Mouse (Mus musculus): ENCODE data around the gene Aox2. TPM values are rescaled to one million over a fixed set of nuclear protein-coding genes. Genes with fewer than 3 reads are reported as not detected.

Gene Aox2
- total RNA-seq (2023): under 1 TPM in 1 of 2 experiments, not detected in 1; 0.18 TPM

DNA sequence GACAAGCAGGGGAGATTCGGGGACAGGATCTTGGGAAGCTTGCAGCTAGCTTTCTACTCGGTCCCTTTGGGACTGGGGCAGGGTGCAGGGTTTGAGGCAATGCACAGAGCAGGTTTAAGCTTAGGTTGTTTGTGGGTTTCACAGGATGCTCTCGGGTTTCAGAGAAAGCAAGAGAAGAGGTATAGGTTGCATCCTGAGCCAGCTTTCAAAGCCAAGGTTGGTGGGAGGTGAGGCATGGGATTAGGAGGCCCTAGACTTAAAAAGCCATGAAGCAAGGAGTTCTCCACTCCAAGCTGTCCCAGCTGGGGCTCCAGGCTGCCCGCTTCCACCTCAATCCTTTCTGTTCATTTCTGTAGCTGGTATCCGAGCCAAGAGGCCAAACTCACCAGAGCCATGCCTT lies at the start of gene Aox2:
Gene Aox2 (plus strand): TSS at position 301 of the 400 bp plus-strand sequence.

DNA sequence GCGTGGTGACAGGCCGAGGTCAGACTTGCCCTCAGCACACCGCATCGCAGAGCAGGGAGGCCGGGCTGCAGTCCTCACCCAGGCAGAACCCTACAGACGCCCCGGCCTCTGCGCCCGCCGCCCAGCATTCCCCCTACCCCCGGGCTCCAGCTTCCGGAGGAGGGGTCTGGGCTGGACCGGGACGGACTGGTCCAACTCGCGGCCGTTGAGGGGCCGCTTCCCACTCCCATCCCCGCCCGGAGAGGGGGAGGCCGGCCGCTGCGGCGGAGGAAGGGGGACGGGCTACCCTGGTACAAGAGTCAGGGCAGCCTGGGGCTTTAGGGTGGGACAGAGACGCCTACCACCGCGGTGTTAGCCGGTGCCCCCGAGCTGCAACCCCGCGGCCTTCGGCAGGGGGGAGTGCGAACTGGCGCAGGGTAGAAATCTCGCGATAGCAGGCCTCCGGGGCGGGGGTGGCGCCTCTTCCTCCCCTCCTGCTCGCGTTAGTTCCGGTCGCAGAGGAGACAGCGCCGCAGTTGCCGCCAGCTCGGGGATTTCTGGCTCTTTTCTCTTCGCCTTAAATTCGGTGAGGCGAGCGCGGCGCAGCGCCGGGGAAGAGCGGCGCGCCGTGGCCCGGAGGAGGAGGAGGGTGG lies 114.6 kb downstream of the Aox2 start, which contains the start of gene Bzw1:
Gene Bzw1 (plus strand): TSS at position 247 of the 632 bp plus-strand sequence.

DNA sequence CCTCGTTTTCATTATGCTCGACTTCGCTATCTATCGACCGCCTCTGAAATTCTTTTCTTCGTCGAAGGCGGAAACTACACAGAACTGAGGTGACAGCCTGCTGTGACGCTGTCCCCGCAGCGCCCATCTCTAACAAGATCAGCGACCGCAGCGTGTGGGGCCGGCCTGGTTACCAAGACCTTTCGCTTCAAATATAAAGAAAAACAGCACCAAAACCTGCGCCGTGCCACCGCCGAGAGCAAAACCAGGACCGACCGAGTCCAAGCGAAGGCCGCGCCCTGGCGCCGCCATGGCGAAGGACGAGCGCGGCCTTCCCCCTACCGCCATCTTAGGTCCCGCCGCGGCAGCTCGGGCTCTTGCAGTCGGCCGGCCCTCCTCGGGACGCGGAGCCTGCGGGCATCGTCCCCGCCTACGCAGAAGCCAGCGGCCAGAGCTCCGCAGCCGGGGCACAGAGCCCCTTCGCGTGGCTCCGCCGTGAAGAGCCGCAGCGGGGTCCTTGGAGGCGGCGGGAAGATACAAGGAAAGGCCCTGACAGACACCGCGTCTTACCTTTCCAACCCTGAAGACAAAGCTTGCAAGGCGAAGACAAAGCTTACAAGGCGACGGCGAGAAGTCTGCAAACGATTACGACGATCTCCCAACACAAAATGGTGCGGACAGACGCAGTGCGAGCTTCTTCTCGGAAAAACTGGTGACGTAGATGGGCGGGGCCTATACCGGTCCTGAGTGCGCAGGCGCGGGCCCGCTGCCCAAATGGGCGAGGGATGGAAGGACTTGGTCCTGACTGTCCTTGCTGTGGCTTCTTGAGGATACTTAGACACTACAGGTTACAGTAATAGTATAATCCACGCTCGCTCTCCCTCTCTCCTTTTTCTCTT lies 145.5 kb downstream of the Aox2 start, which contains the start of gene Clk1:
Gene Clk1 (minus strand): TSS at position 696 of the 878 bp plus-strand sequence.

Other genes with a start within 250 kb of the Aox2 start
- gene Aox1, start 248.4 kb upstream of the Aox2 start, total RNA-seq (2023): under 1 TPM; 0.13 to 0.44 TPM
- gene Aox3, start 165.2 kb upstream of the Aox2 start, total RNA-seq (2023): under 1 TPM; 0.26 to 0.88 TPM
- gene Aox4, start 67.9 kb upstream of the Aox2 start, total RNA-seq (2023): under 1 TPM; 0.24 to 0.42 TPM
- gene Bzw1, start 114.6 kb downstream of the Aox2 start, total RNA-seq (2023): 10 to 100 TPM; 94.2 to 95.9 TPM
- gene Clk1, start 145.7 kb downstream of the Aox2 start, total RNA-seq (2023): 100 to 1,000 TPM; 673 to 776 TPM
- 10 to 100 TPM; 12.0 to 14.2 TPM for gene Nif3l1, start 166.8 kb downstream of the Aox2 start, total RNA-seq (2023)
- gene Ppil3, start 167.2 kb downstream of the Aox2 start, total RNA-seq (2023): 10 to 100 TPM; 18.3 to 21.2 TPM
- 10 to 100 TPM; 14.0 to 15.3 TPM for gene Orc2, start 226.8 kb downstream of the Aox2 start, total RNA-seq (2023)